Mouse (Mus musculus) cerebellum, adult 2 months (tissue): ENCODE results near the gene Anxa6.

Experiments used
- CTCF ChIP-seq: fragments of 200-500 bp; IDR thresholded peaks from 2 replicates; pipeline ENCODE4 v1.5.1; 2011; ENCODE audit warnings: low read depth, mild to moderate bottlenecking, control low read depth, low read length, moderate library complexity, borderline replicate concordance; ENCODE audit not compliant: insufficient read depth
- POLR2A ChIP-seq: fragments of 200-500 bp; IDR thresholded peaks from 2 replicates; pipeline ENCODE4 v1.6.1; 2011; ENCODE audit warnings: low read length, control low read depth, borderline replicate concordance; ENCODE audit not compliant: insufficient read depth

DNA sequence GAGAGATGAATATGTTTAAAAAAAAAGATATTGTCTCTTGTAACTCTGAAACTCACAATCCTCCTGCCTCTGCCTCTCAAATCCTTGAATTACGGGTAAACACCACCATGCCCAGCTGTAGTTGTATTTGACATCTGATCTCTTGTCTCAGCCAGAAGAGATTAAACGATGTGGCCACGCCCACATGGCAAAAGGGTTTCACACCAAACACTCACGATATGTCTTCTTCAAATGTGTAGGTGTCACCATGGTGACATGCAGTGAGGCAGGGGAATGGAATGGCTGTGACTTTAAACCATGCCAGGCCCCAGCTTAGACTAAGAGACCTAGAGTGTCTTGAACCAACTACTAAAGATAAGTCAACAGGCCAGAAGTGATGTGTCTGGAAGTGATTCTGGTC lies 33.7 kb upstream of the Anxa6 start:
- TF ChIP-seq POLR2A (no peak), CTCF (no peak)
